9 mouse cellular contexts compared by ENCODE assay signal in the genomic region with DNA sequence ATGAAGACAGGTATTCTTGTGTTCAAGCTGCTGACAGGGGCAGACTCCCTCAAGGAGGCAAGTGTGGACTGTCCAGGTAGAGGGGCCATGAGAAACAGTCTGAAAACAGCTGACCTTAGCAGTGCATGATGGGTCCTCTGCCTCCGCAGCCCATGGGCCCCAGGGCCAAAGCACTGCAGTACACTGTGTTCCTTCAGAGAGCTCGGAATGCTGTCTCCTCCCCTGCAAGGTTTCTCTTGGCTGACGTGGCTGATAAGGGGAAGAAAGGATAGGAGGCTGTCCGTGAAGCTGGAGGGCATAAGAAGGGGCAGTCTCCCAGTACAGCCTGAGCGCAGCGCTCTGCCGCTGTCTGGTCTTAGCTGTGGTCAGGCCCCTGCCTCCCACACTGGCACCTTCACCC. TPM values are rescaled to one million over a fixed set of nuclear protein-coding genes. Genes with fewer than 3 reads are reported as not detected.
A peak's percentile ranks its signal among the peaks of the same experiment; 100 is the strongest.
DNase-seq lines count a peak whose midpoint lies in the region; ATAC-seq and TF ChIP-seq lines count a peak whose summit lies in the region.
"Had no signal": no experiment of that assay in that cellular context is flagged by ENCODE, and none has a peak within 500 bp of the region (broad histone marks: within the 10 kb centered on the region; RNA-seq: fewer than 3 reads in every experiment).

No protein-coding gene starts in this region.

- H3K4me2 ChIP-seq in intestine, postnatal 0 days (replicated peaks; ENCODE audit: low read depth) = 0 out of 2 replicates have a peak overlapping the region, but pooled peaks have one; percentile 9

- H3K4me3 ChIP-seq in intestine, postnatal 0 days (ENCODE audit: low read depth, low read length) = no peak overlapping the region

- peak; percentile 94 for ATAC-seq in intestine, postnatal 0 days

- peaks cover 6% of the 10 kb centered on the region; the same call in 1 of the 2 replicates for H3K36me3 ChIP-seq in intestine, postnatal 0 days (ENCODE audit: control insufficient read depth, insufficient read depth)

- no peak for TF ChIP-seq CTCF in intestine, postnatal 0 days (IDR thresholded peaks at IDR 0.05; ENCODE audit: low read depth)

- H3K27ac ChIP-seq in intestine, postnatal 0 days (ENCODE audit: low read depth, low read length) = peak overlapping the region; percentile 84
- H3K27ac ChIP-seq: macrophage had no signal

- DNase-seq in embryo, embryonic 10 days (ENCODE audit: low spot score) = peak; percentile 49
- DNase-seq in embryo, embryonic 11 days = no peak
- DNase-seq in heart, adult 18-20 months = peak; percentile 63 to 84
- peak; percentile 49 for DNase-seq in lung, postnatal 14 days
- DNase-seq in yolk sac, embryonic 10.5 days (ENCODE audit: low spot score) = peak; percentile 82
- DNase-seq in layer of hippocampus, adult 8-10 months (ENCODE audit: low spot score in 2 of 2) = no peak
- no peak for DNase-seq in cerebellum, adult 9-10 months

- no peak overlapping the region for H3K9ac ChIP-seq in intestine, postnatal 0 days (ENCODE audit: low read depth, low read length)

- no peaks in the 10 kb centered on the region for H3K27me3 ChIP-seq in intestine, postnatal 0 days (replicated peaks; ENCODE audit: control insufficient read depth, insufficient read depth, low read length)

- H3K4me1 ChIP-seq in intestine, postnatal 0 days (replicated peaks; ENCODE audit: control insufficient read depth, insufficient read depth, low read length) = 0 out of 2 replicates have a peak, but pooled peaks cover 8% of the 10 kb centered on the region

- 39% methylated on average over 7 of the region's 7 CpGs for WGBS in intestine, postnatal 0 days

- no peaks in the 10 kb centered on the region for H3K9me3 ChIP-seq in intestine, postnatal 0 days (ENCODE audit: control insufficient read depth)

RNA-seq across cellular contexts. Expression of a gene that starts 54.9 kb away (rescaled TPM):
- 1 to 10 TPM; 4.7 to 5.4 TPM for total RNA-seq in heart, adult 18-20 months (2021)
- polyA plus RNA-seq in intestine, postnatal 0 days (2015; fragmentation: Nextera tagmentation; extraction: Ambion mirVana) = 25.3 and 27.8 TPM in 2 replicates
- total RNA-seq in layer of hippocampus, adult 8-10 months (2022) = 1 to 10 TPM; 1.1 to 5.0 (median 2.8) TPM

Comparison
In these comparisons a context has a peak if more than half of its experiments do, and no peak if none do; other contexts are left out.
1. DNase-seq: peak in embryo, embryonic 10 days (single experiment), heart, adult 18-20 months (2 of 2), lung, postnatal 14 days (single experiment) and yolk sac, embryonic 10.5 days (single experiment); none in embryo, embryonic 11 days (single experiment), layer of hippocampus, adult 8-10 months (0 of 2) and cerebellum, adult 9-10 months (single experiment).